Mouse (Mus musculus) thymus, adult 18-20 months (tissue): ENCODE results near the gene Tk1.

Source experiments
- DNase-seq, 2 experiments: peaks; one replicate each; pipeline ENCODE4 v3.0.0; 2022; ENCODE audit warnings: mixed read lengths in 2 of 2

Gene Tk1

DNA sequence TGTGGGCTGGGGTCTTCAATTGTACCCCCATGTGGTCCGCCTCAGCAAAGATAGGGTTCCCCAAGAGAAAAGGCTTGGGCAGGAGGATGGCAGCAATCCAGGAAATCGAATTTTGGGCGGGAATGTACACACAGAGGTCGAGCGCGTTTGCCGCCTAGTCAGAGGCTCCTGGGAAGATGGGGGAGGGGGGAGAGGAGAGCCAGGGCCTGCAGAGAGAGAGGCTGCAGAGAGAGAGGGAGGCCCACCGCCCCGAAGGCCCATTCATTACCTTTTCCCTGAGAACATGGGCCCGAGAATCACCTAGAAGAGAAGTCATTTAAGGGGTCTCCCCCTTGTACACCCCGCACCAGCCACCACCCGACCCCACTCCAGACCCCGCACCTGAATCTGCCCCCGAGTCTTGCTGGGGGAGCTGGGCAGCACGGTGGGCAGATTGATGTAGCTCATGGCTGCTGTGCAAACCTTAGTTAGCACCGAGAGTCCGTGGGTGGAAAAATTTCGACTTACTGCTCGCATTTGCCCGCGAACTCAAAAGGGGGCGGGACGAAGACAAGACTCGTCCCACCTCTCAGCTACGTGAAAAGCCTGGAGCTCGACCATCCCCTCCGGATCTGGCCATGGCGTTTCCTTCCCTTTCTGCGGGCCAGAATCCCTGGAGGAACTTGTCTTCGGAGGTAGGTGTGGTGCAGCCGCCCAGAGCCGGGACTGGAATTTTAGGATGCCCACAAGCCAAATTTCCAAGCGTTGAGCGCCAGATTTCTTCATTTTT lies at the start of gene Tk1, which contains the start of gene Afmid:
Gene Tk1, minus strand, starts transcription at position 760 of the 769 bp plus-strand sequence.
Gene Afmid, plus strand, starts transcription at position 592 of the 769 bp plus-strand sequence.
- peak; percentile 57 to 65 for DNase-seq

DNA sequence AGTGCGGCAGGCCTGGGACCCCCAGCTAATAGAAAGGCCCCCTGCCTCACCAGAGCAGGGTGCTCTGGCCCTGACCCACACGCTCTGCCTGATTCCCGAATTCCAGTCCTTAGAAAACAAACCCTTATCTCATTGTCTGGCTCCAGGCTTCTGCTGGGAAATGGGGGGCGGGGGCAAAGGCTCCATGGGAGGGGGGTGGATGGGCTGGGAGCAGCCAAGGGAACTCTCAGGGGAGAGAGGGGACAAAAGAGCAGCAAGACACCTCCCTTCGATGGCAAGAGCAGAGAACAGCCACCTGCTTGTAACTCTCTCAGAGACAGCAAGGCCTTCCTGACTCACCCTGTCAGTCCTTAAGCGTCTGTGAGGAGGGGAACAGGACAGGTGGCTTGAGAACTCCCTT lies 49.8 kb upstream of the Tk1 start:
- no peak for DNase-seq

DNA sequence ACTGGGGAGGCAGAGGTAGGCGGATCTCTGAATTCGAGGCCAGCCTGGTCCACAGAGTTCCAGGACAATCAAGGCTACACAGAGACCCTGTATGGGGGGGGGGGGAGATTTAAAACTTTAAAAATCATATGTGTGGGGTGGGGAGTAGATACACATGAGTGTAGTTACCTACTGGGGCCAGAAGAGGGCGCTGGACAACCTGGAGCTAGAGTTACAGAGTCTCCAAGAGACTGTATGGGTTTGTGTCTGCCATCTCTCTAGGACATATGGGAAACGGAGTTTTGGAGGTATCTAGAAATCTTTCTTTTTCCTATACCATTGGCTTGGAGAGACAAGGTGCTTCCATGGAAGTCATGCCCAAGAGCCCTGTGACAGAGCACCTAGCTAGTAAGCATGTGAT lies 48.5 kb upstream of the Tk1 start:
- DNase-seq = no peak

DNA sequence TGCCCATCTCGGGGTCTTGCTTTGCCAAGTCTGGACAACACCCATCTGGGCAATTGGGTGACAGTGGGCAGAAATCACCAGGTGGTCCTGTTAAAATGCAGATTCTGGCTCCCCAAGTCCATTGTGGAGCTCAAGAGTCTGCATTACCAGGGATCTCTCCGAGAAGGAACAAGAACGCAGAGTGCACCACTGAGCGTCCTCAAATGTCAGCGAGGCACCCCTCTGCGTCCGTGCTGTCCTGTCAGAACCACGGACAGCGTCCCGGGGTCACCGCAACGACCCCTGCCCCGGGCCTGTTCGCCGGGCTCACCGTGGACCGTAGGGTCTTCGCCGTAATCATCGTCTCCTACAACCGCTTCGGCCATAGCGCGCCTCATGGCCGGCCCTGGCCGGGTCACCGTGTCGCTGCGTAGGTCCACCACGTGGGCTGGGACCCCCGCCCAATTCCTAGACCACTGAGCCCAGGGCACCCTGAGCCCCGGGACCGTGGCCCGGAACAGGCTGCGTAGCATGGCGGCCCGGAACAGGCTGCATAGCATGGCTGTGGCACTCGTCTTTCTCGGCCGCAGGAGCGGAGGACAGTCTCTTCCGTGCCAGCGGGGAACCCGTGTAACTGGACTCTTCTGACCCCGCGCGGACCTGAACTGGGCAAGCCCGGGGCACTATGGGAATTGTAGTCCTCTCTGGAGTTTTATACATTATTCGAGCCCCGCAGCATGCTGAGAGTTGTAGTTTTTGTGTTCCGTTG lies 47.1 kb upstream of the Tk1 start, which contains the start of gene Tha1:
Gene Tha1, minus strand, starts transcription at position 621 of the 748 bp plus-strand sequence.
- DNase-seq = peak; percentile 54 to 58

DNA sequence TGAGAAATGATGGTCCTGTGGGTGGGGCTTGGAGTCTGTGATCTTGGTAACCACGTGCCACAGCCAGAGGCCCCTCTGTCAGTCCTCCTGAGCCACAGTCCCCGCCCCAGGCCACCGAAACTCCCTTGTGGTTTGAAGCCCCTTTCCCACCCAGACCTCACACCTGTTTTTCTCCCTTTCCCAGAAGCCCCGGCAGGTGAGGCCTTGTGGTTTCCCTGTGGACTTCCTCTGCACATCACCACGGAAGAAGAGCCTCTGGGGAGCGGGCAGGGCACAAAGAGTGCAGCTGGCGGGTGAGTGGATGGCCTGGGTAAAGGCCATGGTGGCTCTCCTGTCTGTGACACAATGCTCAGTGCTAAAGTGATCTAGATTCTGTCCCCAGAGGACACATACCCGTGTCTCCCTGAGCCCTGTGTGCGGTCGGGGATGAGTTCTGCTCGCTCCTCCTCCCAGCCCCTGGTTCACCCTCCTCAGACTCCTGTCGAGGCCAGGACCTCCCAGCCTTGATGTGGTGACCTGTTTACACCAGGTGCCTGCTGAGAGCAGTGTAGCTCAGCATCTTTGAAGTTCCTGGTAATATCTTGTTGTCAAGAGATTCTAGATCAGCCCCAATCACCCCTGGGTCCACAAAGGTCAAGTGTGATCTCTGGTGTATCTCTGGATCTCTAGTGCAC lies 46.2 kb upstream of the Tk1 start:
- peak; percentile 93 to 96 for DNase-seq

DNA sequence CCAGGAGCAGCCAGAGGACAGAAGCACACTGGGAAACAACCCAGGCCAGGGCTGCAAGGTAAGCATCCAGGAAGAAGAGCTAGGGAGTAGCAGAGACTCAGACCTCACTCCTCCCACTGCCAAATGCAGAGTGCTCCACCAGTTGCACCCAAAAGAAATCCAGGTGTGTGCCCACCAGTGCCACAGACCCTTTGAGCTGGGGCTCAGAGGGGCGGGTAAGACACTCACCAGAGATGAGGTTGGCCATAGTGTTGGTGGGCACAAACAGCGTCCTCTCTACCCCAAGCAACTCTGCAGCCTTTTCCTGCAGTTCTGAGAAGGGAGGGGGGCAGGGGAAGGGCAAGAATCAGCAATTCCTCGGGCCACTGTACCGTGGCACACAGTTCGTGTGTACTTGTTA lies 45.5 kb upstream of the Tk1 start:
- DNase-seq = peak; percentile 44 to 71

DNA sequence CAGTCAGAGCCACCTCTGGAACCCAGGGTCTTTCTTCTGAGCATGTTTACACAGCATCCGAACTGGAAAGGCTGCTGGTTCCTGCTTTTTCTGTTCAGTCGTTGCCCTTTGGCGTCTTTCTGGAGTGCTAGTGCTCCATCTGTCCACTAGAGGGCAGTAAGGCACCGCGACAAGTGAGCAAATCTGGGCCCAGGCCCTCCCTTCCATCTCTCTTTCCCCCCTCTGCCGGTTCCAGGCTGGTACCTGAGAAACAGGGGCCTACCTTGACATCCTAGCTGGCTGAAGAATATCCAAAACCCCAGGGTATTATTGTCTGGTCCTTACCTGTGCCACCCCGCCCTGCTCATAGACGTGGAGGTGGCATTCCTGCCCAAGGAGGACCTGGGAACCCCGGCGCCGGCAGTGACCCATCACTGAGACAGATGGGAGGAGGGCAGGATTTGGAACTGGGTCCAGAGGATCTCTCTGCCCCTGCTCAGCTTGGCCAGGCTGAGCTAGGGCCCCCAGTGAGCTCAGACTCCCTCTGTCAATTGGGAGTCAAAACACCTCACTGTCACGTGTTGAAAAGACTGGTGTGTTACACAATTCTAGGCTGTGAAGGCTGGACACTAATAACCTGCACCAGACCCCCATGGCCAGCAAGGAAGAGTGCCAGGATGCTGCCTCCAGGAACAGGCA lies 44.9 kb upstream of the Tk1 start:
- DNase-seq = peak; percentile 64 to 75

DNA sequence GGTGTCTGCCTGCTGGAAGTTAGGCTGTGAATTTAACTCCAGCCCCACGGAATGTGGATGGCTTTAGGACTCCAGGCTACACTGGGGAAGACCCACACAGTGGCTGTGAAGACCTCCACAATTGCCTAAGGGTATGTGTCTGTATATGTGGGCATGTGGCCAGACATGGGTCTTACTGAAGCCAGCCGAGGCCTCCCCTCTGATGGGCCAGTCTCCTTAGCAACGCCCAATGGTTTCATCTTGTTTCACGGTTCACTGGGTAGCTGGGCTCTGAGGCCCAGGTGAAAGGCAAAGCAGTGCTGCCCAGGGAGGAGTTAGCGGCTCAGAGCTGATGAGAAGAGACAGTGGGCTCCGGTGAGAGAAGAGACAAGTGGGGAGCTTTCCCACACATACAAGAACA lies 40.1 kb upstream of the Tk1 start:
- DNase-seq = no peak

DNA sequence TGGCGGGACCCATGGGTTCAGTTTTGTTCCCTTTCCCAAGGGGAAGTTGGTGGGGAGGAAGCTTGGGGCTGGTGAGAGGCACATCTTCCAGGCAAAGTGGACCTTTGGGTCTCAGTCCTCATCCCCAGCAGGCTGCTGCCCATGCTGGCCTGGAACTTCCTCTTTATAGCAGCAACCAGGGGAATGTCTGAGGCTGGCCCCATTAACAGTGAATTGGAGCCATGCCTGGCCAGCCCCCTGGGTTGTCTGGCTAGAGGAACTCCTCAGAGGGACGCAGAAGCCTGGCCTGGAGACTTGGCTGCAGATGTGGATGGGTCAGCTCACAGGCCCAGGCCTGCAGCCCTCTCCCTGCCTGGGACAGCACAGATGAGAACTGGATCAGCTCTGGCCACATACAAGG lies 38.9 kb upstream of the Tk1 start:
- no peak for DNase-seq

DNA sequence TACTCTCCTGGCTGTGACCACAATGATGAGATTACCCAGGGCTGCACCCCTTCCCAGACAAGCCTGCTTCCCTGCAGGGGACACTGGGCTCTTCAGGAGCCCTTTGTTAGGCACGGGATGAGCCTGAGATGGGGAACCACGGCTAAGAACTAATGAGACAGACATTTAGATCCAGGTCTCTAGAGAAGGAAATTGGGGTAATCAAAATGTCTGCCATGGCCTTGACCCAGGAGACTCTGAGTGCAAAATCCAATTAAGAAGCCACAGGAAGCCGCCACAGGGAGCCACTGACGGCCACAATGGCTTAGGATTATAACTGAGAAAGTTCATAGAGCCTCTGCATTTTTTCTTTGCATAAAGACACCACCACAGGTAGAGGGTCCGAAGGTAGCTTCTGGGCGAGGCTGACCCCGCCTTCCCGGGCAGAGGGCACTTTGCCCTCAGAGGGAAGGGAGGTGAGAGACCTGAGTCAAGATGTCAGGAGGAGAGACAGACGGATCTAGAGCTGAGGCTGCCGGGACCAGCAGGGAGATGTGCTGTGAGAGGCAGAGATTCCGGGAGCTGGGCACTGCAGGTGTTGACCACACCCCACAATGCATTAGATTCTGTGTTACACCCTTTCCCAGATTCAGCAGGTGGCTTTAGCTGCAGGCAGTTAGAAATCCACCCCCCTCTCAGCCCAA lies 37.4 kb upstream of the Tk1 start:
- no peak for DNase-seq

DNA sequence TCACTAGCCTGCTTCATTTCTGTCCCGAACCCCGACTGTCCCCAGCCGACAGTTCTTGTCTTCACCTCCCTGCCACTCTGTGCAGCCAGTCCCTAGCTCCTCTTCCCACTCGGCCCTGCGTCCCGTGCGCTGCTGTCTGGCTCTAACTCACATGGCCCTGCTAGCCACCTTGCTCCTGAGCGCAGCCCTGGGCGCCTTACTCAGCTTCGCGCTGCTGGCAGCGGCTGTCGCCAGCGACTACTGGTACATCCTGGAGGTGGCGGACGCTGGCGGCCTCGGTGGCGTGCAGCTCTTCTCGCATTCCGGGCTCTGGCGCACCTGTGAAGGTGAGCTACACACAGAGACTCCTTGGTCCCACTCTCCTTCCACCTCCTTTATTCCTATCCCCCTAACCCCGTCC lies 34.7 kb upstream of the Tk1 start, which contains the start of gene Tmem235:
Gene Tmem235, plus strand, starts transcription at position 152 of the 400 bp plus-strand sequence.
- no peak for DNase-seq

DNA sequence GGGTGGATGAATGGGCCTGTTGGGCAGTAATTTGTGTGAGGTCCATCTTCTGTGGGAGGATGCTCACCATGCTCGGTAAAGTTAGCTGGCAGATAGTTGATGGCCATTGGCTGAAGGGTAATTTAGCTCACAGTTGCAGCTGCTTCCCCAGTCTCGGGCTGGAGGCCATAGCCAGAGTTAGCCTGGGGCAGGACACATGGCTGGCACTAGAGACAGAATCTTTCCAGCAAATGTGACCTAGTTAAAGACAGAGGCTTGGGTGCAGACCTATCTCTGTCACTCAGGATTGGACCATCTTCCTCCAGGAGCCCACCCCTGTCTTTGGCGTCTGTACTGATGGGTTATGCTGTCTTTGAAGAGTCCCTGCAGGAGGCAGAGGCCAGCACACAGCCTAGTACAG lies 32.5 kb upstream of the Tk1 start:
- no peak for DNase-seq

DNA sequence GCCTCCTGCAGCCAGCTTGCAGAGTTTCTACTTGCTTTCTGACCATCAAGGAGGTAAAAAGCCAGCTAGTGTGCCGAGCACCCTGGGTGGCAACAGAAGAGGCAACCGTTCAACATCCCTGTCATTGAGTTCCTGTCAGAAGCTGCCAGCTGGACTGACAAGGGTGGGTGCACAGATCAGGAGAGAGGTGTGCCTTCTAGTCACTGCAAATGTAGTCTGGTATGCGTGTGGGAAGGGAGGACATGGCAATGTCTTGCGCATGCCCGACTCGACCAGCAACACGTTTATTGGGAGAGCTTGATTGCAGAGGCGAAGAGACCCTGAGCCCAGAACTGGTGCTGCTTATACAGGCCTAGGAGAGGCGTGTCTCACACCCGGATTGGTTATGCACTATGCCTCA lies 31.6 kb upstream of the Tk1 start:
- no peak for DNase-seq

DNA sequence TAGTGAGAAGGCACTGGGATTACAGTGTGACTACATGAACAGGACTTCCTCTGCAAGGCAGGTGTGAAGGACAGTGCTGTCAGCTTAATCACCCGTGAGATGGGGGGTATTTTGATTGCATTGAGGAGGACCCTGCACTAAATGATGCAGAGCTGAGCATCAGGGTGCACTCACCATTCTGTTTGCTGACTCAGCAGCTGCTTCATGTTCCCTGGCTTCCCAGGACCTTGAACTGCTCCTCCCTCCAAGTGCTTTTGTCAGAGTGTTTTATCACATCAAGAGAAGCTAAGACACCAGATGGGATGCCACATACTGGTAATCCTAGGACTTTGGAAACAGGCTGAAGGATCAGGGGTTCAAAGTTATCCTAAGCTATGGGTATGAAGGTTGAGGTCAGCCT lies 30.1 kb upstream of the Tk1 start:
- no peak for DNase-seq

DNA sequence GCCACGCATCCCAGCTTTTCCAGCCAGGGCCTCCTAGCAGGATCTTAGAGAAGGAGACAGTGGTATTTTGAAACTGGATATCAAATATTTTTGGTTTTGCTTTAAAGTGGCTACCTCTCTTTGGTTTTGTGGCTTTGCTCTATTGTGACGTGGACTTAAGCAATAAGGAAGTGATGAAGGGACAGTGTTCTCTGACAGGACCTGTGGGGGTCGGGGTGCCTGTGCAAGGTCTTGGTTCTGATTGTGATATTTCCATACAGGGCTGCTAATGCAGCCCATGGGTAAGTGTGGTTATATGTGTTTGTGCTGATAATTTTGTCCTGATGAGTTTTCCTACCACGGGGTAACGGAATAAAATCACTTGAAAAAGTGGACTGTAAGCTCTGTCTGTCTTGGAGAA lies 29.5 kb upstream of the Tk1 start:
- DNase-seq = no peak

DNA sequence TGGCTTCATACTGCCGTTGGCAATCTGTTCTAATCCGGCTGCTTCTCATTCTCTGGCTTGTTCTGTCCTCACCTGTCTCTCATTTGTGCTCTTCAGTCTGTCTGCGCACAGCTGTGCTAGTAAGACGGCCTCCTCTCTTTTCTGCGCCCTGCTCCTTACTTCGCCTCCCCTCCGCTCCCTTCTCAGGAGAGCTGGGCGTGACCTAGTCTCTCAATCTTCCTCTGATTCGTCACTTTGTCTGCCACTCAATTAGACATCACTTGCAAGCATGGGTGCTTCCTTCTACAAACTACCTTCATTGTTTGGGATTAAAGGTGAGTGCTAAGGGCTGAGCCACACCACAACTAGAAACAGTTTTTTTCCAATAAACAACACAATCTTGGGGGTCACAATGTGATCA lies 28.3 kb upstream of the Tk1 start:
- no peak for DNase-seq

DNA sequence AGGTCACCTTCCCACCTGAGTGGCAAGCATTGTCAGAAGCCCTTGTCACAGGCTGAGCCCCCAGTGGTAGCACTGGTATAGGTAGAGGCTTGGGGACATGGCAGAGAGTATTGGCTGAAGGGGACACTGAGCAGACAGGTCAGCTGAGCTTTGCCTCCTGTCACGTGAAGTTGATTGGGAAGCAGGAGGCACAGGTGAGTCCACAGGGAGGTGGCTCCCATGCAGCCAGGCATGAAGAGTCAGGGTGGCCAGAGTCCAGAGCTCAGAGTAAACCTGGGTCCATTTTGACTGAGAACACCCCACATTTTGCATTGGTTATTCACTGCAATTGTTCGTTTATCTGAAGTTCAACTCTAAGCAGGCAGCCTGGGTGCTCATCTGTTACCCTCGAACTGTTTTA lies 27.0 kb upstream of the Tk1 start:
- DNase-seq = no peak

DNA sequence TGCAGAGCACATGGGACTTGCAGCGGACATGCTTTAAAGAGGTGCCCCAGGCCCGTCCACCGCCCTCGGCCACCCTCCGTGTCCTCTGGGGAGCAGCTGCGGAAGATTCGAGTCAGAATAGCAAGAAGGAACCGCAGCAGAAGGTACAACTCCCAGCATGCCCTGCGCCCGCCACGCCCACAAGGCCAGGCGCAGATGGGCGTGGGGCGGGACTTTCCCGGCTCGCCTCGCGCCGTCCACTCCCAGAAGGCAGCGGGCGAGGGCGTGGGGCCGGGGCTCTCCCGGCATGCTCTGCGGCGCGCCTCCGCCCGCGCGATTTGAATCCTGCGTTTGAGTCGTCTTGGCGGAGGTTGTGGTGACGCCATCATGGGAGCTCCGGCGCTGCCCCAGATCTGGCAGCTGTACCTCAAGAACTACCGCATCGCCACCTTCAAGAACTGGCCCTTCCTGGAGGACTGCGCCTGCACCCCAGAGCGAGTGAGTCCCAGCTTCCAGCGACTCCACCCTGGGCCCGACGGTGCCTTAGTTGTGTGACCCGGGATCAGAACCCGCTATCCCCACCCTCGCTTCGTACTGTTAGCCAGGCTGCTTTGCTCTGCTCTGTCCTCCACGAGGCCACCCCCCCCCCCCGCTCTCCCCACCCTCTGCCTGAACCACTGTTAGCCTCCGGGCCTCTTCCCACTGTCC lies 23.2 kb upstream of the Tk1 start, which contains the start of gene Birc5:
Gene Birc5, plus strand, starts transcription at position 267 of the 687 bp plus-strand sequence.
- DNase-seq = peak; percentile 93 to 94

DNA sequence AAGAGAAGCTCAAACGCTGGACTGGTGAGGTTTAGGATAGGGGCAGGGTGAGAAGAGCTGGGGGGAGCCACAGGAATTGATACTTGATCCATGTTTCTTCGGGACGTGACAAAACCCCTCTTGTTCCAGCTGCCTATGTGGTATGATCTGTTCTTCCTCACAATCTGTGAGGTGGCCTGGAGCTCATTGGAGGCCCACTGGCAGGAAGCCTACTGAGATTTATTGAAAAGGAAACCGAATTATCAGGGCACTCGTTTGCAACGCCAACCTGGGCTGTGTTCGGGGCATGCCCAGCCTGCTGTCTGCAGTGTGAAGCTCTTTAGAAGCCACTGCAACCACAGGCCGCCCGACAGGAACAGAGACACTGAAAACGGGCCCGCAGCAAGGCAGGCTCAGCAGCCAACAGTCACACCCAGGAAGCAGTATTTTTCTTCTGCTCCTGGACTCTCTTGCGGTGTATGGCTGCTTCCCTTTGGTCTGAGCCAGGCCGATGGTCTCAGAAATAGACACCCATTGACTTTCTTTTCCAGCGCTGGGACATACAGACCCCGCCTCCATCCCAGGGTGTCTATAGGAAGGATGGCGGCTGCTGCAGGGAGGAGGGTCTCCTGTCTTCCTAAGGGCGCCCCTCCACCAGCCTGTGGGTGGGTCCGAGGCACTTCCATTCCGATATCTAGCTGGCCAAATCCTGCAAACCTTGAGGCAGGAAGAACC lies 22.5 kb upstream of the Tk1 start:
- peak in 1 of 2 experiments; percentile 64 for DNase-seq

DNA sequence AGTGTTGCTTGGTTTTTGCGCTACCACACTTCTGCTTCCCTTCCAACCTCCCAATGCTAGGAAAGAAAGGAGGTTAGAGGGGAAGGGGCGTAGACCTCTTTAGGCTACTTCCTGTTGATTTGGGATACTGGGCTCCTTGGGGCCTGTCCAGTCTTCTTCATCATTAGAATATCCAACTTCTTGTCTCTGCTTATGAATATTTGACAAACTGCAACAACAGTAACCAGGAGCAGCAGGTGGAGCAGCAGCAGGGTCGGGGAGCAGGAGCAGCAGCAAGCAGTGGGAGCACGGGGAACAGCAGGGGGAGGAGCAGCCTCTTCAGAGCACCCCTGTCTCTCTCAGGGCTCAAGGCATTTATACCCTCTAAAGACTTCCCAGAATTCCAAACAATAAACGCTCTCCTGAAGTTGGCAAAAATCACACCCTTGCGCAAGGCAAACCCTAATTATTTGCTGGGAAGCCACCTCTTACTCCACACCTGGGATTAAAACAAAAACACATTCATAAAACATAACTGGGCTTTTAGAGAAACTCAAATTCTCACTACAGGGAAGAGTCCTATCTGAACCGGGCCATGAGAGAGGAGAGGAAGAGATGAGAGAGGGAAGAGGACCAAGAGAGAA lies 21.8 kb upstream of the Tk1 start:
- DNase-seq = no peak
